Mouse (Mus musculus): ENCODE data around the gene Irs2.

DNA sequence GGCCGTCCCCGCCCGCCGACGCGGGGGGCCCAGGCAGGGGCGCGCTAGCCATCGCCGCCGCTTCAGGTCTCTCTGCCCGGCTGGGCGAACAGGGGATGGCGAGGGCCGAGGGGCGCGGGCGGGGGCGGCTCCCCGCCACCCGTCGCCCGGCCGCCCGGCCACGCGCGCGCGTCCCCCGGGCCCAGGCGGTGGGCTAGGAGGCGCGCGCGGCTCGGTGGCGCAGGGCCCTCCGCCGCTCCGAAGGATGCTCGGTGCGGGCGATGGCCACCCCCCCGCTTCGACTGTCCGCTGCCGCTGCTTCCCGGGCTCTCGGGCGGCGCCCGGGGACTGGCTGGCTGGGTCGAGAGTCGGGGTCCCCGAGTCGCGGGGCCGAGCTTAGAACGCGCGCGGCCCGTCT lies at the start of gene Irs2:
- TF ChIP-seq POLR2A (IDR thresholded peaks at IDR 0.05; ENCODE audit: insufficient read depth, low read depth, low read length) (no peak), CTCF (IDR thresholded peaks at IDR 0.05; ENCODE audit: insufficient read depth, low read depth, low read length) (no peak)
